Mouse (Mus musculus) ES-E14 (cell line): Measurements from ENCODE around the gene Rps21. TPM values are rescaled to one million over a fixed set of nuclear protein-coding genes. Genes with fewer than 3 reads are reported as not detected.

Source experiments
- DNase-seq: peaks from one replicate; pipeline ENCODE4 v3.0.0-alpha.2; 2013; ENCODE audit warnings: low read depth, low spot score
- H3K27ac ChIP-seq: 2 replicates; pipeline ENCODE4 v1.5.1; 2012; ENCODE audit warnings: low read depth, mild to moderate bottlenecking, low read length, moderate library complexity, mixed read lengths; ENCODE audit not compliant: poor library complexity, insufficient read depth, severe bottlenecking
- H3K36me3 ChIP-seq: 2 replicates; pipeline ENCODE4 v1.6.1; 2012; ENCODE audit warnings: mild to moderate bottlenecking, low read length, moderate library complexity, mixed read lengths; ENCODE audit not compliant: control insufficient read depth, poor library complexity, insufficient read depth, severe bottlenecking
- H3K4me1 ChIP-seq, 2 experiments: fragments of 150-350 bp in 1 of 2; sonication (generic) in 1 of 2; 2 replicates each; pipeline ENCODE4 v1.6.1; 2012; ENCODE audit warnings: low read length in 2 of 2, mild to moderate bottlenecking in 1 of 2, mixed read lengths in 1 of 2; ENCODE audit not compliant: control insufficient read depth in 2 of 2, insufficient read depth in 2 of 2, poor library complexity in 1 of 2
- H3K4me3 ChIP-seq, 2 experiments: fragments of 150-350 bp in 1 of 2; sonication (generic) in 1 of 2; 2 replicates each; pipeline ENCODE4 v1.5.1; 2012; ENCODE audit warnings: low read length in 2 of 2, low read depth in 1 of 2, mild to moderate bottlenecking in 1 of 2, mixed read lengths in 1 of 2; ENCODE audit not compliant: insufficient read depth in 1 of 2, poor library complexity in 1 of 2, severe bottlenecking in 1 of 2
- H3K9ac ChIP-seq: 2 replicates; pipeline ENCODE4 v1.6.1; 2012; ENCODE audit warnings: low read depth, mild to moderate bottlenecking, low read length, mixed read lengths; ENCODE audit not compliant: poor library complexity, insufficient read depth, severe bottlenecking
- H3K9me3 ChIP-seq: fragments of 150-350 bp; sonication (generic); 2 replicates; pipeline ENCODE4 v1.6.1; 2012; ENCODE audit warnings: low read depth, mild to moderate bottlenecking, low read length; ENCODE audit not compliant: control insufficient read depth, insufficient read depth
- CHD2 ChIP-seq: IDR thresholded peaks from 2 replicates; pipeline ENCODE4 v1.6.1; 2014; ENCODE audit warnings: mild to moderate bottlenecking, low read depth, low read length, inconsistent platforms
- HCFC1 ChIP-seq: IDR thresholded peaks from 2 replicates; pipeline ENCODE4 v1.6.1; 2012; ENCODE audit warnings: low read length, inconsistent platforms, borderline replicate concordance; ENCODE audit not compliant: insufficient read depth
- MAFK ChIP-seq: IDR thresholded peaks from 2 replicates; pipeline ENCODE4 v1.6.1; 2014; ENCODE audit warnings: mild to moderate bottlenecking, low read depth, low read length, inconsistent platforms; ENCODE audit not compliant: insufficient read depth
- ZC3H11A ChIP-seq: IDR thresholded peaks from 2 replicates; pipeline ENCODE4 v1.6.1; 2012; ENCODE audit warnings: low read depth, mild to moderate bottlenecking, inconsistent platforms, low read length, borderline replicate concordance
- ZNF384 ChIP-seq: IDR thresholded peaks from 2 replicates; pipeline ENCODE4 v1.6.1; 2012; ENCODE audit warnings: low read depth, low read length, inconsistent platforms
- in situ Hi-C, 2 experiments: fragments of 600-800 bp; cut with MboI; formaldehyde crosslinking; loops; one replicate each; pipeline ENCODE4 v1.15.1; 2025; ENCODE audit warnings: low sequenced_read_pairs in 2 of 2, inconsistent platforms in 1 of 2; ENCODE audit not compliant: unreplicated experiment in 2 of 2
- total RNA-seq: library from RNA; depleted of rRNA; stranded (reverse); fragments of 300-350 nt; gene quantifications from 2 replicates; pipeline ENCODE4 v1.2.3, GENCODE M21; 2012

The Rps21 gene
- total RNA-seq, 1 experiment, result 4,130 TPM

DNA sequence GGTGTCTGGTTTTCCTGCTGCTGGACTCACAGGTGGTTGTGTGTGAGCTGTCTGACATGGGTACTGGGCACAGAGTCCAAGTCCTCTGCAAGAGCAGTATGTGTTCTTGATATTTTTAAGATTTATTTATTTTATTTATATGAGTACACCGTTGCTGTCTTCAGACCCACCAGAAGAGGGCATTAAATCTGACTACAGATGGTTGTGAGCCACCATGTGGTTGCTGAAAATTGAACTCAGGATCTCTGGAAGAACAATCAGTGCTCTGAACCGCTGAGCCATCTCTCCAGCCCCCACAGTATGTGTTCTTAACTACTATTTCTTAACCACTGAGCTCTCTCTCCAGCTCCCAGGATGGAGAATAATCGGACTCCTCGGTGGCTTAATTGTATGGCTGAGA, 45.0 kb downstream of the Rps21 start:
- no peak overlapping the region for H3K4me3 ChIP-seq

DNA sequence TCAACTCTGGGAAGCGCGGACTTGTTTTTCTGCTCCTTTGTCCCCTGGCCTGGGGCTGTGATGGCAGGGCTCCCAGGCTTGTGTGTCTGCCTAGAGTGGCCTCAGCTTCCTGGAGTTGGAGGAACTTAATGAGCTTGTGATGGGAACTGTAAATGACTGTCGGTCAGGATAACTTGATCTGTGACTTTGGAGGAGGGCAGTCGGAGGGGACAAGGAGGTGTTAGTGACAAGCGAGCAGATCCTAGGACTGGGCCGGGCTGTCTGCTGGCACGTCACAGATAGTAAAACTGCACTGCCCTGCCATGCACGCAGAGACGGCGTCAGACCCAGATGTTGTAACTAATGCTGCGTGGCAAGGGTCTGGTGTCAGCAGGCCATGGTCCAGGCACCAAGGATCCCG, 46.3 kb downstream of the Rps21 start:
- Histone ChIP-seq H3K4me1 (peaks cover 0 to 6% of the 10 kb centered on the region in 2 experiments; a peak in 1 of 4 replicates), H3K9me3 (no peaks in the 10 kb centered on the region), H3K9ac (no peak overlapping the region), H3K27ac (no peak overlapping the region), H3K4me3 (no peak overlapping the region), H3K36me3 (no peaks in the 10 kb centered on the region)
- TF ChIP-seq ZNF384 (no peak), MAFK (no peak), ZC3H11A (no peak), CHD2 (no peak), HCFC1 (no peak)
- in situ Hi-C loops, result no loop called here
- no peak for DNase-seq

More for the DNA sequence above, 45.0 kb downstream of the Rps21 start:
- Histone ChIP-seq H3K27ac (no peak overlapping the region), H3K4me1 (peaks cover 0 to 6% of the 10 kb centered on the region in 2 experiments; a peak in 1 of 4 replicates), H3K9ac (no peak overlapping the region), H3K9me3 (no peaks in the 10 kb centered on the region), H3K36me3 (no peaks in the 10 kb centered on the region)
- in situ Hi-C loops, result no loop called here
- TF ChIP-seq ZC3H11A, result no peak
- DNase-seq, result no peak

GRCm38 (mm10) chr2:180304554-180304953, 47.4 kb downstream of the Rps21 start:
- no peak overlapping the region for H3K4me3 ChIP-seq
- H3K9ac ChIP-seq, result no peak overlapping the region
- no peak for TF ChIP-seq MAFK
- TF ChIP-seq ZC3H11A, result no peak
- TF ChIP-seq CHD2, result no peak
- no peak for TF ChIP-seq ZNF384
- TF ChIP-seq HCFC1, result no peak
- H3K9me3 ChIP-seq, result no peaks in the 10 kb centered on the region
- H3K4me1 ChIP-seq, result peaks cover 0 to 6% of the 10 kb centered on the region in 2 experiments; a peak in 1 of 4 replicates
- DNase-seq, result no peak
- H3K36me3 ChIP-seq, result no peaks in the 10 kb centered on the region
- in situ Hi-C loops, result no loop called here
- H3K27ac ChIP-seq, result no peak overlapping the region

GRCm38 (mm10) chr2:180305490-180305889, 48.3 kb downstream of the Rps21 start:
- DNase-seq, result no peak
- no peak for TF ChIP-seq CHD2
- no peak for TF ChIP-seq MAFK
- TF ChIP-seq HCFC1, result no peak
- no peak for TF ChIP-seq ZC3H11A
- no peak for TF ChIP-seq ZNF384
- Histone ChIP-seq H3K9ac (no peak overlapping the region), H3K9me3 (no peaks in the 10 kb centered on the region), H3K27ac (no peak overlapping the region), H3K36me3 (no peaks in the 10 kb centered on the region), H3K4me1 (peaks cover 0 to 4% of the 10 kb centered on the region in 2 experiments; a peak in 1 of 4 replicates), H3K4me3 (no peak overlapping the region)
- in situ Hi-C loops, result no loop called here

GRCm38 (mm10) chr2:180306009-180306408, 48.8 kb downstream of the Rps21 start:
- in situ Hi-C loops, result no loop called here
- Histone ChIP-seq H3K36me3 (no peaks in the 10 kb centered on the region), H3K27ac (no peak overlapping the region), H3K4me3 (no peak overlapping the region), H3K9ac (no peak overlapping the region), H3K4me1 (peaks cover 0 to 1% of the 10 kb centered on the region in 2 experiments; a peak in 1 of 4 replicates), H3K9me3 (no peaks in the 10 kb centered on the region)
- DNase-seq, result no peak
- TF ChIP-seq ZC3H11A (no peak), HCFC1 (no peak), MAFK (no peak), CHD2 (no peak), ZNF384 (no peak)
